Mouse (Mus musculus) cerebellum, adult 18-20 months (tissue): ENCODE data around the gene Foxf2.

Experiments
- DNase-seq, 2 experiments: peaks; one replicate each; pipeline ENCODE4 v3.0.0; 2021

Gene Foxf2

GRCm38 (mm10) chr13:31625333-31626101 is at the start of gene Foxf2:
Gene Foxf2 (plus strand): TSS chr13:31625816.
- no peak for DNase-seq

GRCm38 (mm10) chr13:31576696-31577095 is 48.9 kb upstream of the Foxf2 start:
- DNase-seq: no peak

GRCm38 (mm10) chr13:31577576-31577975 is 48.0 kb upstream of the Foxf2 start:
- no peak for DNase-seq

GRCm38 (mm10) chr13:31578389-31578788 is 47.2 kb upstream of the Foxf2 start:
- no peak for DNase-seq

- no peak for DNase-seq
These were observed 45.8 kb upstream of the Foxf2 start for GRCm38 (mm10) chr13:31579866-31580265.

GRCm38 (mm10) chr13:31587341-31587740 is 38.3 kb upstream of the Foxf2 start:
- no peak for DNase-seq

- no peak for DNase-seq
These were observed 26.0 kb upstream of the Foxf2 start for GRCm38 (mm10) chr13:31599576-31599975.

- no peak for DNase-seq
These were observed 21.7 kb upstream of the Foxf2 start for GRCm38 (mm10) chr13:31603964-31604363.

- no peak for DNase-seq
These were observed 10.7 kb upstream of the Foxf2 start for GRCm38 (mm10) chr13:31614724-31615465.

- no peak for DNase-seq
These were observed 10.0 kb upstream of the Foxf2 start for GRCm38 (mm10) chr13:31615561-31616165.

- DNase-seq: no peak
These were observed 7.6 kb upstream of the Foxf2 start for GRCm38 (mm10) chr13:31618001-31618400.

GRCm38 (mm10) chr13:31618416-31618815 is 7.2 kb upstream of the Foxf2 start:
- DNase-seq: peak; percentile 34 to 61

GRCm38 (mm10) chr13:31618919-31619655 is 6.5 kb upstream of the Foxf2 start:
- no peak for DNase-seq

- DNase-seq: no peak
These were observed 5.7 kb upstream of the Foxf2 start for GRCm38 (mm10) chr13:31619826-31620498.

- no peak for DNase-seq
These were observed 5.1 kb upstream of the Foxf2 start for GRCm38 (mm10) chr13:31620499-31620847.

- no peak for DNase-seq
These were observed 4.7 kb upstream of the Foxf2 start for GRCm38 (mm10) chr13:31620937-31621336.

GRCm38 (mm10) chr13:31621741-31622140 is 3.9 kb upstream of the Foxf2 start:
- DNase-seq: no peak

- DNase-seq: no peak
These were observed 3.2 kb upstream of the Foxf2 start for GRCm38 (mm10) chr13:31622371-31622770.

- DNase-seq: no peak
These were observed 2.3 kb upstream of the Foxf2 start for GRCm38 (mm10) chr13:31623291-31623690.

- DNase-seq: no peak
These were observed 1.4 kb upstream of the Foxf2 start for GRCm38 (mm10) chr13:31623906-31624860.

- no peak for DNase-seq
These were observed 667 bp upstream of the Foxf2 start for GRCm38 (mm10) chr13:31624966-31625332.
